Mouse (Mus musculus): ENCODE measurements around the gene Gm3147. TPM values are rescaled to one million over a fixed set of nuclear protein-coding genes. Genes with fewer than 3 reads are reported as not detected.

Gm3147 gene
- polyA plus RNA-seq (2012; rRNA removed; ENCODE audit: low replicate concordance), result not detected in 2 replicates

DNA sequence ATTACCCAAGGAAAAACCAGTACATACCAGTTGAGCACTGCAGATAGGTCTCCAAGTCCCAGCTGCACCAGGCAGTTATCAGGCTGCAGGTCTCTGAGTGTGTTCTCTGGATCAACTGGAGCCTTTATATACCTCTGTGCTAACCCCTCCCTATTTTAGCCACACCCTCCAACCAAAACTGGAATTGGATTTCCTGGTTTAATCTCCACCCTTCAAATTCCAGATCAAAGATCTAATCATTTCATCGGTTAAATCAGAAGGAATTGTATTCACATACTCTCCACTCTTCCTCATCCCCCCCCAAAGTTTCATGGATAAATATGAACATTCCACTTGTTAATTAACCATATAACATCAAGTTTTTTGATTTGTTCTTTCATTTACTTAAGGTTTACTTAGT lies at the start of gene Gm3147:
Gm3147 (minus strand) TSS at position 101 of the 400 bp plus-strand sequence.

DNA sequence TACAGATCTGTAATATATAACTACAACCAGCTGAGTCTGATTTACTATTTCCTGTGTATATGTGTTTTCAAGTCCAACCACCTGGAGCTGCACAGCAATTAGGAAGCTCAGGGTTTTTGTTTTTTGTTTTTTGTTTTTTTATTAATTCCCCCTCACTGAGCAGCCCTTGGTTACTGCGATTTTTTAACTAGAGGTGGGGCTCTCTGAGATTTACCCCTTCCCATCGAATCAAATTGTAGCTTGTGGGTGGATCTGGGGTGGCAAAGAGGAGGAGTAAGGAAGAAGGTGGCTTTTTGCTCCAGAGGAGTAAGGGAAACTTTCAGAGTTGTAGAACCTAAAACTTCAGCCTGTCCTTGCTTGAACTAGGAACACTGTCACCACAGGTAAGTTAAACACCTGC lies 31.9 kb upstream of the Gm3147 start, which contains the start of gene Gm6205:
Gm6205 (plus strand) TSS at position 301 of the 400 bp plus-strand sequence.

DNA sequence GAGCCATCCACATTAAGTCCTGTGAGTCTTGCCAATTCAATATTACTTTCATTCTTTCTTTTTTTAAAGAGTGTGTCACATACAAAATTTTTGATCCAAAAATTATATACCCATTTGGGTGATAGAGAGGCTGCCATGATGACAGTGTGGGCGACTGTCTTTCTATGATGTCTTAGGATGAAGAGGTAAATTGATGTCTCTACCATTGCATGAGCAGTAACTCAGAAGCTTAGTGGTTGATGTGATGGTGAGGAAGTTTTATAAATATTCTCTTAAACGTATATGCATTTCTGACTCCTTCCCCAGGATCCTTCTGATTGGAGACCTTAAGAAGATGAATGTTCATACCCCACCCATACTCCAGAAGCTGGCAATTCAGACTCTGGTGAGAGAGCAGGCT lies 7.5 kb upstream of the Gm3147 start, which contains the start of gene Gm6509:
Gm6509 (plus strand) TSS at position 301 of the 400 bp plus-strand sequence.

Other genes starting within 250 kb of the Gm3147 start
- not detected in 2 replicates for gene Gm7682, start 170.6 kb downstream of the Gm3147 start, polyA plus RNA-seq (2012; rRNA removed; ENCODE audit: low replicate concordance)
- not detected in 2 replicates for gene Gm3139, start 90.1 kb downstream of the Gm3147 start, polyA plus RNA-seq (2012; rRNA removed; ENCODE audit: low replicate concordance)
- not detected in 2 replicates for gene Gm6509, start 7.6 kb upstream of the Gm3147 start, polyA plus RNA-seq (2012; rRNA removed; ENCODE audit: low replicate concordance)
- gene Gm6205, start 32.0 kb upstream of the Gm3147 start, polyA plus RNA-seq (2012; rRNA removed; ENCODE audit: low replicate concordance), result not detected in 2 replicates
- gene Gm3183, start 249.1 kb upstream of the Gm3147 start, polyA plus RNA-seq (2012; rRNA removed; ENCODE audit: low replicate concordance), result not detected in 2 replicates